Mouse (Mus musculus) hematopoietic stem cell, adult 5-6 weeks (primary cell): ENCODE measurements around the gene Adgrl2. TPM values are rescaled to one million over a fixed set of nuclear protein-coding genes. Genes with fewer than 3 reads are reported as not detected.

Experiments used
- ATAC-seq, 2 experiments: fragments of 125-278 bp in 1 of 2; replicated peaks in 1 of 2; 2 replicates each; pipeline ENCODE4 v1.8.0; 2016 to 2017; ENCODE audit warnings: inconsistent platforms in 2 of 2, mild to moderate bottlenecking in 2 of 2, moderate number of reproducible peaks in 2 of 2, low read depth in 1 of 2, moderate TSS enrichment in 1 of 2; ENCODE audit not compliant: low FRiP score in 2 of 2, poor library complexity in 2 of 2, severe bottlenecking in 2 of 2, insufficient read depth in 1 of 2, low TSS enrichment in 1 of 2
- total RNA-seq: library from RNA; stranded (forward); fragments of 172-1452, 232-1000 nt; gene quantifications from 2 replicates; pipeline ENCODE4 v1.2.3, GENCODE M21; 2017

The Adgrl2 gene
- total RNA-seq, 1 experiment from 2014 or later: 19.8 TPM

DNA sequence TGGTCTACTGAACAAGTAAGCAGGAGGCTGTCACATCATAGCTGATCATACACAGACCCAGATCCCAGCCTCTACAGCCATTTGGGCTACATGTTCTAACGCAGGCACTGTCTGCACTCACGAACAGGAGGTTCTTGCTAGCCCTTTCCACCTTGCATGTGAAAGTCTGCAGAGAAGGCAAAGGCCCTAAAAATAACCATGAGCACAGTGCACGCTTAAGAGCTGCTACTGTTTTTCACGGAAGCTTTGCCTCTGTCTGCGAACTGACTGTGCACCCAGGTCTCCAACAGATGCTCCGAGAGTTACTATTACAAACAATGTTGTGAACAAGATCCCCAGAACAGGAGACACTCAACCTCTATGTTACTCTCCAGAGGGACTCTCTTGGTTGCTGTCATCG, 124.3 kb downstream of the Adgrl2 start:
- ATAC-seq: no peak

GRCm38 (mm10) chr3:148865234-148865633, 125.1 kb downstream of the Adgrl2 start:
- ATAC-seq: no peak

DNA sequence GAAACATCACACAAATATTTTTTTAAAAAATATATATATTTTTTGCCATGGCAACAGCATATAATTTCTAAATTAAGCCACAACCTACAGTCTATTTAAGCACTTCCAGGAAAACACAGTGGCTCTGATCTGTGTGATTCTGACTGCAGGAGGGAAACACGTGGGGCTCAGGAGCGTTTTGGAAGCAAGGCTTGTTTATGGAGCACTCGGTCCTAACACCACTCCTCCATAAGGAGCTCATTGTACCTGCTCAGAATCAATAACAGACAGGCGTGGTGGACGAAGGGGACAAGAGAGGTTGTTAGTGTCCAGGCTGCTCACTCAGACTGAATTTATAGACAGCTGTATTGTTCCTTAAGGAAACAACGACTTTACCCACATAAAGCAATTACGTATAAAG, 128.5 kb downstream of the Adgrl2 start:
- ATAC-seq: no peak

GRCm38 (mm10) chr3:148854306-148854910, 135.9 kb downstream of the Adgrl2 start:
- ATAC-seq: no peak

DNA sequence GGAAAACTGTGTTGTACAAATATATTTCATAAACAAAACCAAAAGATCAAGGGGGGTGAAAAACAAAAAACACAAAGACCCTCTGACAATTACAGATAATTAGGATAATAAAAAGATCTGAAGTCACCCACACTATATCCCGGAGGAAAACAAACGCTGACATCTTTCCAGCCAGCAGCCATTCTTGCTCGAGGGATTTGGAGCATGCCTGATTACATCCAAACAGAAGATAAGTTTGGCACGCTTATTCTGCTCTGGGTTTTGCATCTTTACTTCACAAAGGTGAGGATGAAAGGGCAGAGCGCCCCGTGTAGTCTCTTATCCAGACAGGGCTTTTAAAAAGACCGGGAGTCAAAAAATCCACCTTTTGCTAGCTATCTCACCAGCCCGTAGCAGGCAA, 137.0 kb downstream of the Adgrl2 start:
- ATAC-seq: no peak

GRCm38 (mm10) chr3:148852556-148852955, 137.8 kb downstream of the Adgrl2 start:
- peak; percentile 91 to 94 for ATAC-seq

- ATAC-seq: no peak
Measured at GRCm38 (mm10) chr3:148850821-148851220, 139.5 kb downstream of the Adgrl2 start.

DNA sequence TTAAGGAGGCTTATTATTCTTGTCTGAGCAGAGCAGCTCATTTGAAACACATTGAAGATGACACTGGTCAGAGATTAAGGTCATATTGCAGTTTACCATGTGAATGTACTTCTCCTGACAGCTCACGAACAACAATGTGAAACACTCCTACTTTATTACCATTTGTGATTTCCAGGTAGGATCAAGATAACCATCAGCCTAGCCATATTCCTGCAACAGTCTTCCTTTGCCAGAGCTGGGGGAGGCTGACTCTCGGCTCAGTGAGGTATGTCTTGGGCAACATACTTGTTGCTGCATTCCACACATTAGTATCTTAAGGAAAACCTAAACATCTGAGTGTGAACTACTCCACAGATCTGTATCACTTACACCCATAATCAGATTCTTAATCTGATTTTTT, 142.0 kb downstream of the Adgrl2 start:
- ATAC-seq: no peak

GRCm38 (mm10) chr3:148844182-148844581, 146.2 kb downstream of the Adgrl2 start:
- peak; percentile 72 to 78 for ATAC-seq

- no peak for ATAC-seq
Measured at GRCm38 (mm10) chr3:148842533-148842932, 147.8 kb downstream of the Adgrl2 start.

DNA sequence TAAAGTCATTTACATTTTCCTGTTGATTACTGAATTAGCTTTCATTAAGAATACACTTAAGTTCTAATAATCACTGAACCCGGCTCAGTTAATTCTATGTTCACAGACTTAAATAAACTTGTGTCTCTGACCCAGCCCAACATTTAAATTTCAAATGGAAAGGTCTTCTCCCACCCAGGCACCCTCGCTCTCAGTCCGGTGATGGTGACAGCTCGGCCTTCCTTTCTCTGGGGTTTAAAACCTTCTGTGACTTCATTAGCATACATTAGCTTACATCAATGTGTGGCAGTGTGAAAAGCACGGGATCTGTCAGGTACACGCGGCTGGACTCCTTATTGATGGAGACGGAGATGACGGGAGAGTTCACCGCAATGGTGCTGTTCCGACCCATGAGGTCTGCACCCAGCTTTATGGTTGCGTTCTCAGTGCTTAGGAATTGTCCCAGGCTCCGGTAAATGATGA, 151.5 kb downstream of the Adgrl2 start:
- no peak for ATAC-seq

DNA sequence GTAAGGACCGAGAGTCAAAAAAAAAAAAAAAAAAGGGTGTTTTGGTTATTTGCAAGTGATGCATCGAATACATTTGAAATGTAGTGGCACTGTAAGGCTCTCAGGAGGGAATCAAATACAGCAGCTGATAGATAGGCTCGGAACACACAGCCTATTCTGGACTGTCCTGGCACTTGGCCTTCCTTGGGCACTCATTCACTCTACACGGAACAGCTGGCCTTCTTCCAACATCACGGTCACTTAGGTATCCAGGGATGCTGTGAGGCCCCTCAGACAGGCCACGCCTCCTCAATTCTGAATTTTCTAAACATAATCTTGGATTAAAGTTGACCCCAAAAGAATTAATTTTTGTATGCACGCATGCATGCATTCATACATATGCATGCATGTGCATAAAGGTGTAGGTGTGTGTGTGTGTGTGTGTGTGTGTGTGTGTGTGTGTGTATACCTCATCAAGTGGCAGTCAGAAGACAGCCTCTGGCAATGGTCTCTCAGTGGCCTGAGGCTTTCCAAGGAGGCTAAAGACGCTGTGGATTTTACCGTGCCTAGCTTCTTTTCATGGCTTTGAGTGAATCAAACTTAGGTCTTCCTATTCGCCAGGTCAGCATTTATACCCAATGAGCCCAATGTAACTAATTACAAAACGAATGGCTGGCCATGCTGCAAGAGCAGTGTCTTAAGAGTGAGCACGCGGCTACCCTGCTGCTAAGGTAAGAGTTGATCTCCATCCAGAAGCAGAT, 152.1 kb downstream of the Adgrl2 start:
- no peak for ATAC-seq

DNA sequence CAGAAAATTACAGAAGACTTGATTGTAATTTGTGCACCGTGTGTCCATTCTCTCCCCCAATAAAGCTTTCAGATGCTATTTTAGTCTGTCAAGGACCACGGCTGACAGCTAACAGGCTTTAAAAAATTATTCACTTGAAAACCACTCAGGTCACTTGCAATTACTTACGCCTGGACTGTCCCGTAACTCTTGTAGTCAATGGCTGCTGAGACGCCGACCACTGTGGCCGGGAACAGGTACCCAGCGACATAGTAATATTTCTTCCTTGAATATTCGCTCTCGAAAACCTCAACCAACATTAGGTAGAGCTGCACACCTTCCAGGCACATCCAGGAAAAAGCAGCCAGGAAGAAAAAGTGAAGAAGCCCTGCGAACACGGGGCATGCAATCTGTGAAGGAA, 155.2 kb downstream of the Adgrl2 start:
- no peak for ATAC-seq

- no peak for ATAC-seq
Measured at GRCm38 (mm10) chr3:148833070-148833769, 157.1 kb downstream of the Adgrl2 start.

- no peak for ATAC-seq
Measured at GRCm38 (mm10) chr3:148832001-148832400, 158.4 kb downstream of the Adgrl2 start.

GRCm38 (mm10) chr3:148828519-148828918, 161.8 kb downstream of the Adgrl2 start:
- no peak for ATAC-seq

GRCm38 (mm10) chr3:148823551-148823950, 166.8 kb downstream of the Adgrl2 start:
- ATAC-seq: no peak

DNA sequence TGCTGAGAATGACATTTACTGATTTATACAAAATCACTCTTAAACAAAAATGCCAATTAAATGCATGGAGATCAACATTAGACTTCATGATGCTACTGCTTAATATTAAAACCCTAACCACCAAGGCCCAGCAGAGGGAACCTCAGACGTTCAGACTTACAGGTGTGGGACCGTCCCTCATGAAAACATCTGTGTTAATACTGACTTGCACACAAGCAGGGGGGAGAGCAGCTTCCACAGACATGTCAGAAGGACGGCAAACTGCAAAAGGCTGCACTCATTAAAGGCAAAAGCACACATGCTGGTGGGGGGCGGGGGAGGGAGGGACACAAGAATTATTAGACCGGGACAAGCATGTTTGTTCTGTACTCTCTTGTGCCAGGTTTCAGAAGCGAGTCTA, 168.7 kb downstream of the Adgrl2 start:
- no peak for ATAC-seq
